Mouse (Mus musculus) left cerebral cortex, adult 2 months (tissue): ENCODE measurements around the gene Fads6. TPM values are rescaled to one million over a fixed set of nuclear protein-coding genes. Genes with fewer than 3 reads are reported as not detected.
A peak's percentile ranks its signal among the peaks of the same experiment; 100 is the strongest.

Experiments used
- DNase-seq, 2 experiments: peaks; one replicate each; pipeline ENCODE4 v3.0.0; 2021 to 2022; ENCODE audit warnings: low spot score in 2 of 2, mixed read lengths in 1 of 2; ENCODE audit errors: extremely low spot score in 1 of 2
- H3K27ac ChIP-seq: fragments of 200-600 bp; 2 replicates; pipeline ENCODE4 v1.8.1; 2022
- H3K4me3 ChIP-seq: fragments of 200-600 bp; 2 replicates; pipeline ENCODE4 v1.8.1; 2022
- CTCF ChIP-seq: fragments of 200-600 bp; IDR thresholded peaks from 2 replicates; pipeline ENCODE4 v1.8.1; 2022; ENCODE audit warnings: antibody characterized with exemption, mild to moderate bottlenecking, moderate library complexity
- intact Hi-C: fragments of 180-260 bp; cut with DNase I; formaldehyde crosslinking; loops from one replicate; pipeline ENCODE4 v1.15.1; 2025
- total RNA-seq, 2 experiments: library from RNA; stranded (reverse); gene quantifications; 2 replicates each; pipeline ENCODE4 v1.2.3; 2021

Fads6 gene
- total RNA-seq, 2 experiments from 2014 or later: 11.4 to 13.5 TPM

DNA sequence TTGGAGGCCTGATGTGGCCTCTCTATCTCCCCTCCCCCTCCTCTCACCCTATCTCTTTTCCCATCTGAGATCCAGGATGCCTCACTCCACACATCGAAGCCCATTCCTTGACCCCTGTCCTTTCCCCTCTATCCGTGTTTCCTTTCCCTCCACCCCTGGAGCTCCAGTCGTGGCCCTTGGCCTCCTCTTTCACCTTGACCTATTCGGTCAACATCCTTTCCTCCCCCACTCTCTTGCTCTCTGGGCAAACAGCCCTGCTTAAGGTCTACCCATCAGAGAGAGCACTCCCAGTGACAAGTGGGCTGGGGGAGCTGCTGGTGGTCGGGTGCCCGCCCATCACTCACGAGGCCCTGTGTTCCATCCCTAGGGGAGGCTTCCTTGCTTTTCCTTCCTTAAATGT is 23.7 kb downstream of the Fads6 start:
- DNase-seq: no peak
- Histone ChIP-seq H3K4me3 (no peak overlapping the region), H3K27ac (no peak overlapping the region)
- no peak for TF ChIP-seq CTCF
- intact Hi-C loops: no loop called here

- no peak for DNase-seq
- no peak overlapping the region for H3K4me3 ChIP-seq
- no peak for TF ChIP-seq CTCF
- H3K27ac ChIP-seq: no peak overlapping the region
- intact Hi-C loops: no loop called here
These were observed 24.5 kb downstream of the Fads6 start for GRCm38 (mm10) chr11:115272894-115273498.

DNA sequence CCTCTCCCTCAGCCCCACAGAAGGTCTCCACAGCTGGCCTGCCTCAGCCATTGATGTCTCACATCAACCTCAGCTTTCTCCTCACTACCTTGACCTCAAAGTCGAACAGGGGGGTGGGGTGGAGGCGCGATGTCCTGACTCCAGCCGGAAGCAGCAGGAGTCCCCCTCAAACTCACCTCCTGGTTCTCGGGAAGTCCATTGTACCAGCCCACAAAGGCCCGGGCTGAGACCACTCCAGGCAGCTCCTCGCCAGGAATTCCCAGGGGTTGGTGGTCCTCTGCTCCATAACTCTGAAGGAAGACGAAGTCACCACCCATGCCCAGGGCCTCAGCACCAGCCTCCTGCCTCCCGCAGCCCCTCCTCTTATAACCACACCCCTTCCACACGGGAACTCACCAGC is 26.0 kb downstream of the Fads6 start:
- DNase-seq: no peak
- Histone ChIP-seq H3K4me3 (no peak overlapping the region), H3K27ac (no peak overlapping the region)
- intact Hi-C loops: loop anchor here (2.0 kb wide), 2 partner anchors 111 to 189 kb away; no protein-coding TSS in a partner anchor
- no peak for TF ChIP-seq CTCF

DNA sequence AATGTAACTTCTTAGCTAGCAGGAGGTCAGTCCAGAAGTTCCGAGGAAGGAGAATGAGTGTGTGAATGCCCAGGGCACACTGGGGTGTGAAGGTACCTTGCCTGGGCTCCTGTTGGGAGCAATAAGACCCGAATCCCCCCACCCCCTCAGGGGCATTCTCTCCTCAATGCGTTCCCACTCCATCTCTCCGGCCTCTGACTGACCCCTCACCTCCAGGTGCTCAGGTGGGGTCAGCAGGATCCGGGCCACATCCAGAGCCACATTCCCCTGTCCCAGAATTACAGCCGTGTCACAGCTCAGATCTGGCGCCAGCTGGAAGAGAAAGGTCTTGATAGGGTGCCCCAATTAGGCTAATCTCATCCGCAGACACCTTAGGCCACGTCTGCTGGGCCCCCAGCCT is 26.4 kb downstream of the Fads6 start:
- no peak overlapping the region for H3K4me3 ChIP-seq
- no peak overlapping the region for H3K27ac ChIP-seq
- no peak for TF ChIP-seq CTCF
- no peak for DNase-seq
- intact Hi-C loops: loop anchor here (2.0 kb wide), 2 partner anchors 110 to 188 kb away; no protein-coding TSS in a partner anchor

- no peak overlapping the region for H3K4me3 ChIP-seq
- intact Hi-C loops: loop anchor here (1.0 to 2.0 kb wide), 3 partner anchors 68 to 188 kb away; no protein-coding TSS in a partner anchor
- DNase-seq: peak; percentile 82 to 85
- peak; percentile 95 for TF ChIP-seq CTCF
- H3K27ac ChIP-seq: no peak overlapping the region
These were observed 27.2 kb downstream of the Fads6 start for GRCm38 (mm10) chr11:115270148-115270861.

- Histone ChIP-seq H3K4me3 (no peak overlapping the region), H3K27ac (no peak overlapping the region)
- DNase-seq: no peak
- TF ChIP-seq CTCF: no peak
- intact Hi-C loops: loop anchor here (1.0 to 2.0 kb wide), 3 partner anchors 67 to 187 kb away; no protein-coding TSS in a partner anchor
These were observed 28.0 kb downstream of the Fads6 start for GRCm38 (mm10) chr11:115269330-115270066.

DNA sequence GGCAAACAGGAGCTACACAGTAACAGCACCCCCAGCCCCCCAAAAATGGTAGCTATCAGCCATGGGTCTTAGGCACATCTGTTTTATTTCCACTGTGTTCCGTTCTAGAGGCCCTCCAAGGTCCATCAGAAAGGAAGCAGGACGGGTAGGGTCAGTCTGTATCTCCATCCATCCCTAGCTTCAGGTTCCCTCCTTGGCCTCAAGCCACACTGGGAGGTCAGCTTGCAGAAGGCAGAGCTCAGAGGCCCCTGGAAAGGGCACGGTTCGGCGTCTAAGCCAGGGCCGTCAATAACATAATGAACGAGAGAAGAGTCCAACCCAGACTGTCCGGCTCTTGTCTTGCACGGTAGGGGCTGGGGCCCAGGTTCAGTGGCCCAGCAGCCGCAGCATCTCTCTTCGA is 29.5 kb downstream of the Fads6 start:
- TF ChIP-seq CTCF: no peak
- no peak overlapping the region for H3K27ac ChIP-seq
- no peak overlapping the region for H3K4me3 ChIP-seq
- DNase-seq: no peak
- intact Hi-C loops: no loop called here

- no peak for DNase-seq
- intact Hi-C loops: no loop called here
- Histone ChIP-seq H3K27ac (peak within 1 kb of the TSS; percentile 59), H3K4me3 (peak within 1 kb of the TSS; percentile 37)
- no peak for TF ChIP-seq CTCF
These were observed 30.2 kb downstream of the Fads6 start, which contains the start of gene Grin2c for GRCm38 (mm10) chr11:115267061-115267883. TSS of gene Grin2c (minus strand) at chr11:115267243.

GRCm38 (mm10) chr11:115266400-115266778 is 31.1 kb downstream of the Fads6 start:
- no peak for TF ChIP-seq CTCF

DNA sequence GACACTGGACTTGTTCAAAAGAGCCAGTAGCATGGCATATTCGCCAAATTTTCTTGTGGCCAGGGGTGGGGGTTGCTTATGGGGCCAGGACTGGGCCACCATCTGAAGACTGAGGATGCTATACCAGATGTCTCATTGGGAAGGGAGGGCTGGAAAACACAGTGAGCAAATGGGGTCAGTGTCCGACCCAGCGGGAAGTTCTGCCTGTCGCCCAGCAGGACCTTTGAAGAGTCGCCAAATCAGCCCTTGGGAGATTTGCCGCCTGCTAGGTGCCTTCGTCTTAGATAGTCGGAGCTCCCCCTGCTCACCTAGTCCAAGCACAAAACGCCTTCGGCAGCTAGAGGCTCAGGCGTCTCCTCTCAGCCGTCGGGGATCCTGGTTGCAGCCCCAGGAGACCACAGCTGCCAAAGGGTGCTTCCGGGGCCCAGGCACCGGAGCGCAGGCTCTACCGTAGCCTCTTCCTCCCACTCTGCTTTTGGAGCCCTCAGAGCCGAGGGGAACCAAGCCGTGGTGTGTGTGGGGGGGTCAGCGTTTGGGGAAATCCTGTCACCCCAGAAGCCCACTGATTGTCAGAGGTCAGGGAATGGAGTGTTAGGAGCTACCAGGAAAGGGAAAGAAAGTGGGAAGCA is 31.6 kb downstream of the Fads6 start:
- Histone ChIP-seq H3K27ac (peak overlapping the region; percentile 59), H3K4me3 (peak overlapping the region; percentile 37)
- TF ChIP-seq CTCF: no peak
- intact Hi-C loops: no loop called here
- DNase-seq: no peak

More at GRCm38 (mm10) chr11:115266400-115266778, 31.1 kb downstream of the Fads6 start:
- peak overlapping the region; percentile 37 for H3K4me3 ChIP-seq
- intact Hi-C loops: no loop called here
- peak overlapping the region; percentile 59; the same call in 1 of the 2 replicates for H3K27ac ChIP-seq
- no peak for DNase-seq
